Mouse (Mus musculus): ENCODE measurements at regions not wholly inside any gene's neighbourhood (a gene's known extent, or its start where the extent isn't known, plus 50 kb on each side); places are given as distances from the start of the nearest gene placed in this dataset.
A peak's percentile ranks its signal among the peaks of the same experiment; 100 is the strongest.

- DNase-seq = no peak
Measured at GRCm38 (mm10) chr1:166811341-166812071, 129.9 kb upstream of the Fmo9 start.

- no peak for DNase-seq
Measured at GRCm38 (mm10) chr1:166812072-166812461, 130.4 kb upstream of the Fmo9 start.

DNA sequence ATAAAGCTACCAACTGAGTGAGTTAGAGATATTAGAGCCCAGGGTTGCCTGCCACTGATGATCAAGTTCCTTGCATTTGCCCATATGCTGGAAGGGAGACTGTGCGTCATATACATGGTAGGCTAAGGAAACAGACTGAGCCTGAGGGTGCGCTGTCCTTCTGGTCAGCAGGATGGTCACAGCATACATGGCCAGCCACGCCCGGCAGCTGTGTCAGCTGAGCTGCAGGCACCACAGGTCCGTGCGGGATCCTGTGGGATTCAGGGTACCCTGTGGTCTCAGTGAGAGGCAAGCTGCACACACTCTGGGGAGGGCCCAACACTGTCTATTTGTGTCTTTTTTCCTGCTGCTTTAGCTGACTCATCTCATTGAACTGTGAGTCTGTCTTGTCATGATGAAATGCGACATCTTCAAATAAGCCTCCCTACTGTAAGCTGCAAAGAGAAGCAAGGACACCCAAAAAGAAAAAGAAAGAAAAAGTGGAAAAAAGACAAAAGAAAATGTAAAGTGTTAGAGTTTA, 131.3 kb upstream of the Fmo9 start:
- DNase-seq = no peak

GRCm38 (mm10) chr1:166817927-166818326, 136.3 kb upstream of the Fmo9 start:
- DNase-seq = no peak

GRCm38 (mm10) chr1:166818682-166819081, 137.0 kb upstream of the Fmo9 start:
- no peak for DNase-seq

DNA sequence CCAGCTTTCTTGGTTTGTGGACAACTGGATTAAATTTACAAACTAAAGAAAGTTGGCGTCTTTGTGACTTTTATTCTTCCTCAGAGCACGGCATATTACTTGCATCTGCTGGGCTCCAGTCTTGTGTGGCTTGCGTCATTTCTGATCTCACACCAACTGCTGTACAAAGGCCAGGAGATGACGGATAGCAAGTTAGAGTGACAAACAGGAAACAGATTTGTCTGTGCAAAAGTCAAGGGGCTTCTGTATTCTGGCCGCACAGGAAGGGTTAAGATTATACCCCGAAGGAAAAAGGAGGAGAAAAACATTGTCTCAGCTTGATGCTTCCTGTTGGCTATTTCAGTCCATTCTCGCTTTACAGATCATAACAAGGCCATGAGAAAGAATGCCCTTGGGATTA, 137.8 kb upstream of the Fmo9 start:
- DNase-seq = peak; percentile 95

DNA sequence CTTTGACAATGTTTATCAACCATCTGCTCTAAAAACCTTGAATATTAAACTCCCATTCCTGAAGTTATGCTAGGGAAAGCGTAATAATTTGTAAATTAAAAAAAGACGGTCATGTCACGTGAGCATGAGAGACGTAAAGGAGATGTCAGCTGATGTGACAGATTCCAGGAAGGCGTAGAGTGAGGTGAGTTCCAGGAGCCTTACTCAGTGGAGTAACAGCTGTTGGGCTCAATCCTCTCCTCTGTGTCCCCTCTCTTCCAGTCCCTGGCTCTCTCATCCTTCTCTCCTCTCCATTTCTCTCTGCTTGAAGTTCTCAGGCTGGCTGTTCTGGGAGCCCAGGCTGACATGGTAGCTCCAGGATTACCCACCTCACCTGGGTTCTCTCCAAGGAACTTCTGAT, 138.4 kb upstream of the Fmo9 start:
- no peak for DNase-seq

DNA sequence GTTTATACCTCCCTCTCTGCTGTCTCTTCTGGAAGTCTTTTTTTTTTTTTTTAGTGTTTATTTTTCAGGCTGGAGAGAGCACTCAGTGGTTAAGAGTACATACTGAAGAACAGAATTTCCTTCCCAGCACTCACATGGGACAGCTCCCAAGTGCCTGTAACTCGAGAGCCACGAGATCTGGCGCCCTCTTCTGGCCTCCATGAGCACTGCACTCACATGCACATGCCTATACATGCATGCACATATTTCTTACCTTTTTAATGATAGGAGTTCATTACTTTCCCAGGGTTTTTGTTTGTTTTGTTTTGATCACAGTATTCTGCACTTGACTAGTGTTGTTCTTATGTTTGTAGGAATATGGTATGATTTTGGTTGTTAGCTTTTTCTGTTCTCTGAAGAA, 139.5 kb upstream of the Fmo9 start:
- DNase-seq = no peak

DNA sequence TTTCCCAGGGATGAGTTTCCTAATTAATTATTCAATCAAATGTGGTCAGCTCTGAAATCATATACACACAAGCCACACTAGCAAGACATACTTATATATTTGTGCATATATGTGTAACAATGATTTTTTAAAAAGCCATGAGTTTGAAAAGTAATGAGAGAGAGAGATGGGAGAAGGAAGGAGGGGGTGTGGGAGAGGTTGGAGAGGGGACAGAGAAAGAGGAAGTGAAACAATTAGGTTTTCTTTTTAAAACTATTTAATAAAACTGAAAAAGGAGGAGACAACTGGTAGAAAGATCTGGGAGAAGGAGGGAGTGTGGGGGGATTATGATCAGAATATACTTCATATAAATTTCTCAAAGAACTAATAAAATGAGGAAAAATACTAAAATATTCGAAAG, 155.7 kb upstream of the Fmo9 start:
- DNase-seq = no peak

GRCm38 (mm10) chr1:166839833-166840232, 158.2 kb upstream of the Fmo9 start:
- DNase-seq = no peak

- no peak for DNase-seq
Measured at GRCm38 (mm10) chr1:166843397-166843877, 157.8 kb upstream of the Fam78b start.

- no peak for DNase-seq
Measured at GRCm38 (mm10) chr1:166846566-166846965, 154.7 kb upstream of the Fam78b start.

- DNase-seq = no peak
Measured at GRCm38 (mm10) chr1:166847233-166847632, 154.0 kb upstream of the Fam78b start.

DNA sequence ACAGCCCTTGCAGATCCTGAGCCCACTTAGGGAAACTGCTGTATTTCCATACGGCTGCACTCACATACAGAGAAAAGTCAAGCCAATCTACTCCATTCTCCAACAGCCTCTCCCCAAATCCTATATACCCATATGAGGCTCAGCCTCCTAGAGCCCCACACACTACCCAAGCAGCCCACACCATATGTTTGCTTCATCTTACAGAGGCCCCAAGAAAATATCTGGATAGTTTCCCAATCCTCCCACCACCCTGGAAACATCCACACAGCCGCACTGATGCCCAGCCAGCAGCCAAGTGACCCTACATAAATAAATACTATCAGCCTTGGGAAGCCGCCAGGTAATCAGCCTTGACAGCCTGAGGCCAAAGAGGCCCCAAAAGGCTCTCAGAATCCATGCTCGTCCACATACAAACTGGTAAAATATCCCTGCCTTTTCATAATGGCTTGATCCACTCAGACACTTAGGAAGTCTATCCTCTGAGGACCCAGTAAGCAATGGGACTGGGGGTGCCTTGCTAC, 153.1 kb upstream of the Fam78b start:
- no peak for DNase-seq

DNA sequence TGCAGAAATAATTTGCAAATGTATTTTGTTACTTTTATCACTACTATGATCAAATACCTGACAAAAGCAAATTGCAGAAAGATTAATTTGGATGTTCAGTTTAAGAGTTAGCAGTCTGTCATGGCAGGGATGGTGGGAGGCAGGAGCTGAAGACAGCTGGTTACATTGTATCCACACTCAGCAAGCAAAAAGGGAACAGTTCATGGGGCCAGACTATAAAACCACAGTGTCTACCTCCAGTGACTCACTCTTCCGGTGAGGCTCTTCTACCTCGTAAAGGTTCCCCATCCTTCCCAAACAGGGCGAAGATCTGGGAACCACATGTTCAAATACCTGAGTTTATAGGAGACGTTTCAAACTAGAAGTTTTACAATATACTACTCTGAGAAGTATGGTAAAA, 145.2 kb upstream of the Fam78b start:
- DNase-seq = peak; percentile 9

- DNase-seq = no peak
Measured at GRCm38 (mm10) chr1:166866256-166866655, 135.0 kb upstream of the Fam78b start.

GRCm38 (mm10) chr1:166871258-166871657, 130.0 kb upstream of the Fam78b start:
- no peak for DNase-seq

GRCm38 (mm10) chr1:166876452-166876851, 124.8 kb upstream of the Fam78b start:
- DNase-seq = no peak

GRCm38 (mm10) chr1:166883215-166883614, 118.0 kb upstream of the Fam78b start:
- DNase-seq = no peak

- DNase-seq = peak; percentile 84
Measured at GRCm38 (mm10) chr1:166895945-166896344, 105.3 kb upstream of the Fam78b start.

GRCm38 (mm10) chr1:166898741-166899140, 102.5 kb upstream of the Fam78b start:
- DNase-seq = no peak

GRCm38 (mm10) chr1:166899238-166899637, 102.0 kb upstream of the Fam78b start:
- peak; percentile 91 for DNase-seq

- DNase-seq = no peak
Measured at GRCm38 (mm10) chr1:166900028-166900427, 101.2 kb upstream of the Fam78b start.

DNA sequence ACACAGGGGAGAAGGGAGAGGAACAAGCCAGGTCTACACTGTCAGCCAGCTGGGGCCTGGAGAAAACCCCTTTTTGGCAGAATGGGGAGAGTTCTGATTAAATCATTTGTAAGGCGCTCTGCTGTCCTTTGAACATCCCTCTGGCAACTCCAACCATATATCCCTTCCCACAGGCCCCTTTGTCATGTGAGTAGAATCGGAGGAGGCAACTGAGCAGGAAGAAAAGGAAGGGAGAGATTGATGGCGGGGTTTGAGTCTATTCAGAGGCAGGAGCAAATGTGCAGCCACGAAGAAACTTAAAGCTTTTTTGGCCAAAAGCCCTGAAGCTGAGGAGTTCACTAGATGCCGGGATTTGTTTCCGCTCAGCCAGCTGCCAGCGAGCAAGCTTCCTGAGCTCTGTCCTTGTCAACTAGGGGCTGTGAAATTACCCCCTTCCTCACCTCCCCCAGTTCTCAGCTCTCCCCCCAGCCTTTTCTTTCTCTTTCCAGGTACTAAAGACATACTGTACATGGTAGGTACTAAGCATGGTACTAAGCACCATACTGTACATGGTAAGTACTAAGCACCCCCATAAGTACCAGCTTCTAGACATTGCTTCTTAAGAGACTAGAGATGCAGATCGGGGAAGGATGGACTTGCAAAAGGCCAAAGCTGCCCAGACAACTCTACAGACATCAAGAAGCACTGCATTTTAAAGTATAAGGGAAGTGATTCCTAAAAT, 100.6 kb upstream of the Fam78b start:
- peak; percentile 90 for DNase-seq
